Mouse (Mus musculus): ENCODE data around the gene Ube2b. TPM values are rescaled to one million over a fixed set of nuclear protein-coding genes. Genes with fewer than 3 reads are reported as not detected.

The Ube2b gene
- polyA plus RNA-seq, 1 experiment: 179 TPM

GRCm38 (mm10) chr11:51944239-51944638, 56.3 kb downstream of the Ube2b start:
- Histone ChIP-seq H3K36me3 (ENCODE audit: control insufficient read depth, insufficient read depth, low read length) (no peaks in the 10 kb centered on the region), H3K4me3 (ENCODE audit: control insufficient read depth, low read depth, low read length) (no peak overlapping the region), H3K27me3 (ENCODE audit: control insufficient read depth, insufficient read depth, low read length) (no peaks in the 10 kb centered on the region), H3K27ac (ENCODE audit: control insufficient read depth, insufficient read depth, low read depth, low read length) (no peak overlapping the region), H3K4me1 (ENCODE audit: control insufficient read depth, insufficient read depth, low read length) (no peaks in the 10 kb centered on the region)
- TF ChIP-seq POLR2A (IDR thresholded peaks at IDR 0.05; ENCODE audit: control insufficient read depth, low read depth, low read length) (no peak), CTCF (IDR thresholded peaks at IDR 0.05; ENCODE audit: control insufficient read depth, insufficient read depth, insufficient replicate concordance, low read depth, low read length) (no peak)

- Histone ChIP-seq H3K27me3 (ENCODE audit: control insufficient read depth, insufficient read depth, low read length) (no peaks in the 10 kb centered on the region), H3K4me1 (ENCODE audit: control insufficient read depth, insufficient read depth, low read length) (no peaks in the 10 kb centered on the region), H3K4me3 (ENCODE audit: control insufficient read depth, low read depth, low read length) (no peak overlapping the region), H3K36me3 (ENCODE audit: control insufficient read depth, insufficient read depth, low read length) (no peaks in the 10 kb centered on the region), H3K27ac (ENCODE audit: control insufficient read depth, insufficient read depth, low read depth, low read length) (no peak overlapping the region)
- TF ChIP-seq POLR2A (IDR thresholded peaks at IDR 0.05; ENCODE audit: control insufficient read depth, low read depth, low read length): no peak
- TF ChIP-seq CTCF (IDR thresholded peaks at IDR 0.05; ENCODE audit: control insufficient read depth, insufficient read depth, insufficient replicate concordance, low read depth, low read length): no peak
These were observed 57.1 kb downstream of the Ube2b start for GRCm38 (mm10) chr11:51943500-51943841.

DNA sequence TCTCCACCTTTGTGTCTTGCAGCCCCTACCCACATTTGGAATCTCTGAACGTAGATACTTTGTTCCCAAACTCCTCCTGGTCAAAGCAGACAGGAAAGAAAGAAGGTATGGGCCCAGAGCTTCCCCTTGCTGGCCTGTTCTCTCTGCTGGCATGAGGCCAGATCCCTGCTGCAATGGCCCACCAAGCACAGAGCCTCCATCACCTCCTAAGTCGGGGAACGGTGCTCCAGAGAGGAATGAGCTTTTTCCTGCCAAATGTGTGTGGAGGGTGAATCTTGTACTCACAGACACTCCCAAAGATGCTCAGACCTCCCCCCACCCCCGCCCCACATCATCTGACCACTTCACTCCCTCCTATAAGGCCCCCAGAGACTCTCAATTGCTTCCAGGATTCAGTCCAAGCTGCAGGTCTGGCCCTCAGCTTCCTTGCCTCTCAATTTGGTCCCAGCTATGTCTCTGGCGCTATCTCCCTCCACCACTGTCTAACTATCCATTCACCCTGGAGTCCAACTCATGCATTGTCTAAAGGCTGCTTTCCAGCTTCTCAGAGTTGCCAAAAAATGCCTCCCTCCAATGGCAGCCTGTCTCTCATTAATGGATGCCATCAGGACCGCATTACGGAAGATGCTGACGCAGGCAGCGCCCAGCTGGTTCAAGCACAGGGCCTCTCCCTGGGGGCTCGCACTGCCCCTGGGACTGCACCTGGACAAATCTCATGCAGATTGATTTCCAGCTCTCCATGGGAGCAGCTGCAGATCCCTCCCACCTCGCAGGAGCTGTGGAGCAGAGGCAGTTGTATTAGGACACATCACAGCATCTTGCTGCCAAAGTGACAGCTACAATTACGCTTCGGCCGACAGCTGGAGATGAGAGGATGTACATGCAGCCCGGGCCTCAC, 57.7 kb downstream of the Ube2b start:
- Histone ChIP-seq H3K36me3 (ENCODE audit: control insufficient read depth, insufficient read depth, low read length) (no peaks in the 10 kb centered on the region), H3K4me3 (ENCODE audit: control insufficient read depth, low read depth, low read length) (no peak overlapping the region), H3K27ac (ENCODE audit: control insufficient read depth, insufficient read depth, low read depth, low read length) (no peak overlapping the region), H3K27me3 (ENCODE audit: control insufficient read depth, insufficient read depth, low read length) (no peaks in the 10 kb centered on the region), H3K4me1 (ENCODE audit: control insufficient read depth, insufficient read depth, low read length) (no peaks in the 10 kb centered on the region)
- TF ChIP-seq CTCF (IDR thresholded peaks at IDR 0.05; ENCODE audit: control insufficient read depth, insufficient read depth, insufficient replicate concordance, low read depth, low read length) (no peak), POLR2A (IDR thresholded peaks at IDR 0.05; ENCODE audit: control insufficient read depth, low read depth, low read length) (no peak)

DNA sequence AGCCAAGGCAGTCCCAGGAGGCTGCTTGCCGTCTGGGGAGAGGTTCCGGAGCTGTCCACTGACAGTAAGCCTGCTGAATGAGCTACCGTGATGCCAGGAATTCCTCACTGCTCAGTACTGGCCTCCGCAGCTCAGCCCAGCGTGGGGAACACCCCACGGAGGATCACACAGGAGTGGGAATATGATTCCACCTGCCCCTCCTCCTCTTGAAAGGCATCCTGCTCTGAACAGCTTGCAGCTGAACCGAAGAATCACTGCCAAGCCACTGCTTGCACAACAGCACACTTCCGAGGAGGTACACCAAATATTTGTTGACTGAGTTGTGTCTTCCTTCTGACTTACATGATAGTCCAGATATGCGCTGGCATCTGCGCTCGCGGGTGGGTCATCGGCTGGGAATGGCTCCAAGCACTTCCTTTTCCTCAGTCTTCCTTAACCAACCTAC, 60.0 kb downstream of the Ube2b start:
- no peak for TF ChIP-seq CTCF (IDR thresholded peaks at IDR 0.05; ENCODE audit: control insufficient read depth, insufficient read depth, insufficient replicate concordance, low read depth, low read length)
- TF ChIP-seq POLR2A (IDR thresholded peaks at IDR 0.05; ENCODE audit: control insufficient read depth, low read depth, low read length): no peak
- Histone ChIP-seq H3K27me3 (ENCODE audit: control insufficient read depth, insufficient read depth, low read length) (no peaks in the 10 kb centered on the region), H3K4me1 (ENCODE audit: control insufficient read depth, insufficient read depth, low read length) (no peaks in the 10 kb centered on the region), H3K36me3 (ENCODE audit: control insufficient read depth, insufficient read depth, low read length) (no peaks in the 10 kb centered on the region), H3K4me3 (ENCODE audit: control insufficient read depth, low read depth, low read length) (no peak overlapping the region), H3K27ac (ENCODE audit: control insufficient read depth, insufficient read depth, low read depth, low read length) (no peak overlapping the region)

GRCm38 (mm10) chr11:51939590-51939955, 61.0 kb downstream of the Ube2b start:
- H3K4me3 ChIP-seq (ENCODE audit: control insufficient read depth, low read depth, low read length): no peak overlapping the region
- H3K27me3 ChIP-seq (ENCODE audit: control insufficient read depth, insufficient read depth, low read length): no peaks in the 10 kb centered on the region
- TF ChIP-seq CTCF (IDR thresholded peaks at IDR 0.05; ENCODE audit: control insufficient read depth, insufficient read depth, insufficient replicate concordance, low read depth, low read length): no peak
- no peak for TF ChIP-seq POLR2A (IDR thresholded peaks at IDR 0.05; ENCODE audit: control insufficient read depth, low read depth, low read length)
- no peak overlapping the region for H3K27ac ChIP-seq (ENCODE audit: control insufficient read depth, insufficient read depth, low read depth, low read length)
- no peaks in the 10 kb centered on the region for H3K4me1 ChIP-seq (ENCODE audit: control insufficient read depth, insufficient read depth, low read length)
- no peaks in the 10 kb centered on the region for H3K36me3 ChIP-seq (ENCODE audit: control insufficient read depth, insufficient read depth, low read length)

GRCm38 (mm10) chr11:51938817-51939589, 61.6 kb downstream of the Ube2b start:
- H3K4me3 ChIP-seq (ENCODE audit: control insufficient read depth, low read depth, low read length): no peak overlapping the region
- H3K27me3 ChIP-seq (ENCODE audit: control insufficient read depth, insufficient read depth, low read length): no peaks in the 10 kb centered on the region
- no peaks in the 10 kb centered on the region for H3K4me1 ChIP-seq (ENCODE audit: control insufficient read depth, insufficient read depth, low read length)
- TF ChIP-seq CTCF (IDR thresholded peaks at IDR 0.05; ENCODE audit: control insufficient read depth, insufficient read depth, insufficient replicate concordance, low read depth, low read length) (no peak), POLR2A (IDR thresholded peaks at IDR 0.05; ENCODE audit: control insufficient read depth, low read depth, low read length) (no peak)
- no peak overlapping the region for H3K27ac ChIP-seq (ENCODE audit: control insufficient read depth, insufficient read depth, low read depth, low read length)
- H3K36me3 ChIP-seq (ENCODE audit: control insufficient read depth, insufficient read depth, low read length): no peaks in the 10 kb centered on the region

DNA sequence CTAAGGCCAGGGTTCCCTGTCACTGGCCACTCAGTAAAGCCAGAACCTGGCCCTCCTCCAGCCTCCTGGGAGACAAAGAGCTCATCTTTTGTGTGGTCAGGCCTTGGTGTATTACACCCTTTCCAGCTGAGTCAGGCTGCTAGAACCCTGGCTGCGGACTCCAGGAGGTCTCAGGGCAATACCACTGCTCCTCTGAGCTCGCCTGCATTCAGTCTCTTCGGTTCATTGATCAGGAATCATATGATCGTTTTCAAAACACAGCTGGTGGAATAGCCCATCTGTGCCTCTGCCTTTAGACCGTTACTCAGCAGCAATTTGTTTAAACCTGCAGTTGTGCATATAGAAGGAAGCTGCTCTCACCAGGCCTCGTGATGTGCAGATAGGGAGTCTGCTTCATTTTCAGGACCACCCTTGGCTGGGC, 63.2 kb downstream of the Ube2b start:
- TF ChIP-seq CTCF (IDR thresholded peaks at IDR 0.05; ENCODE audit: control insufficient read depth, insufficient read depth, insufficient replicate concordance, low read depth, low read length) (no peak), POLR2A (IDR thresholded peaks at IDR 0.05; ENCODE audit: control insufficient read depth, low read depth, low read length) (no peak)
- no peak overlapping the region for H3K27ac ChIP-seq (ENCODE audit: control insufficient read depth, insufficient read depth, low read depth, low read length)
- H3K4me3 ChIP-seq (ENCODE audit: control insufficient read depth, low read depth, low read length): no peak overlapping the region
- H3K4me1 ChIP-seq (ENCODE audit: control insufficient read depth, insufficient read depth, low read length): no peaks in the 10 kb centered on the region
- H3K27me3 ChIP-seq (ENCODE audit: control insufficient read depth, insufficient read depth, low read length): no peaks in the 10 kb centered on the region
- H3K36me3 ChIP-seq (ENCODE audit: control insufficient read depth, insufficient read depth, low read length): no peaks in the 10 kb centered on the region
